Mouse (Mus musculus) kidney, postnatal 36 days (tissue): ENCODE measurements at regions not wholly inside any gene's neighbourhood (a gene's known extent, or its start where the extent isn't known, plus 50 kb on each side); places are given as distances from the start of the nearest gene placed in this dataset.

Experiments used
- DNase-seq, 2 experiments: peaks; one replicate each; pipeline ENCODE4 v3.0.0; 2021 to 2022; ENCODE audit warnings: mixed read lengths in 2 of 2

DNA sequence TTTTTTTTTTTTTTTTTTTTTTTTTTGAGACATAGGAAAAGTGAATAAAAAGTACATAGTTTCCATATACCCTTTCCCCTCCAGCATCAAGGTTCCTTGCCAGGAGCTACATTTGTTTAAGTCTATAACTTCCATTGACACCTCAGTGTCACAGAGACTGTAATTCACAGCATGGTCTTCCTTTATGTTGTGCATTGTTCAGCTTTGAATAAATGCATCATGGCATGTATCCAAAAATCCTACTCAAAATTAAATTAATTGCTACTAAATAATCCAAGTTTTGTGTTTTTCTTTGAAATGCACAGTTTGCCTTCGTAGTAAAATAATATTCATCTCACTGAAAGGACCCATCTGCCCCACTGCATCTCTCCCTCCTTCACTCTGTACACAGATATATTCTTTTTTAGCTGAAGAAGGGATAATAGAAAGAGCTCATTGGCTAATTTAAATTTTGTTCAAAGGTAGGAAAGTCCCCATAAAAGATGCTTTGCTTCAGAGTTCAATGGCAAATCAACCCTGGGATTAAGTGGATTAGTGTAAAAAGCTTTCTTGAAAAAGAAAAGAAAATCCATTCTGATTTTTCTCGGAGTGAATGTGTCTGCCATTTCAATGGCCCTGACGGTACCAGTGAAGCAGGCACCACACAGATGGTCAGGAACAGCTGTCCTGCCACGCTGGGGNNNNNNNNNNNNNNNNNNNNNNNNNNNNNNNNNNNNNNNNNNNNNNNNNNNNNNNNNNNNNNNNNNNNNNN is 301.3 kb upstream of the Marcks start:
- no peak for DNase-seq

DNA sequence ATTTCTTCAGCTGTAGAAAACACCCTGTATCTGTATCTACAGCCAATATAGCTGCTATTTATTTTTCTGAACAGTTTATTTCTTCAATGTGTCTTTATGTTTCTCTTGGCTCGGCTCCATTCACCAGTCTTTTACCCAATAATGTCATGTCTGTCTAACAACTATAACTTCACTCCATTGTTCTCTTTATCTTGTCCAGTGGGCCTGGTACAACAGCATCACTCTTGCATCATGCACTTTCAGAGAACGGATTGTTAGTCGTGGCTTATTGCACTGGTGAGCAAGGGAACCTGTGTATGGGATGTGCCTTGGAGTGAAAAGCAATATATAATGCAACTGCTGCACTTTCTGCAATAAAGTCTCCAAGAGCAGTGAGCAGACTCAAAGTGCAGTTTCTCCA is 299.6 kb upstream of the Marcks start:
- no peak for DNase-seq

- DNase-seq = peak in 1 of 2 experiments; percentile 4
Measured at GRCm38 (mm10) chr10:37436849-37437248, 298.1 kb upstream of the Marcks start.

GRCm38 (mm10) chr10:37434229-37434628 is 295.5 kb upstream of the Marcks start:
- DNase-seq = no peak

- DNase-seq = no peak
Measured at GRCm38 (mm10) chr10:37423047-37423446, 284.3 kb upstream of the Marcks start.

GRCm38 (mm10) chr10:37422612-37423011 is 283.9 kb upstream of the Marcks start:
- DNase-seq = peak in 1 of 2 experiments; percentile 4

DNA sequence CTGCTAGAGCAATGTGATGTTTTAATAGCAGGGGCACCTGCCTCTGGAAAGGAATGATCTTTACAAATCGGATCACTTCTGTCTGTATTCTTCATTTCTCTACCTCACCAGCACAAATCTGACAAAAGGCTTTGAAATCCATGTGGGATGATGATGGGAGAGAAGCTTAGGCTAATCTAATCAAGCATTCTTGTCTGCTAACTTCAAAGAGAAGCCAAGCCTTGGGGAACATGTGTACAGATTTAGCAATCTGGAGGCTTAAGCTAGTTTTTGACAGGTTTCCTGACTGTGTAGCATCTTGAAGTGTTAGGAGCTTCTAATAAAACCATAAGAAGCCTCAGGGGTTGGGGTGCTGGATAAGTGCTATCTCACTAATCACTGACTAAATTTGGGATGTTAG is 277.6 kb upstream of the Marcks start:
- DNase-seq = no peak

- no peak for DNase-seq
Measured at GRCm38 (mm10) chr10:37412401-37412800, 273.7 kb upstream of the Marcks start.

DNA sequence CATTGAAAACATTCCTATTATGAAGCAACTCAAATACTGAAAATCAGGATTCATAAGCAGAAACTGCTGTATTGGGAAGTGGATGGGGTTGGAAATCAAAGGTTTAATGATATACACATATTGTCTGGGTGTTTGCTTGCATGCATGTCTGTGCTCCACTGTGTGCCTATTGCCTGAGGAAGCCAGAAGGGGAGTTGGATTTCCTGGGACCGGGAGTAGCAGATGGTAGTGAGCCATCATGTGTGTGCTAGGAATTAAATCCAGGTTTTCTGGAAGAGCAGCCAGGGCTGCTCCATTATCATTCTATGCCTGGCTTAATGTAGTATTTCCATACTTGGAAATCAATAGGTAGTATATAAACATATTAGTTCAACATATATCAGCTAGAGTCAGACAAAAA is 271.0 kb upstream of the Marcks start:
- DNase-seq = no peak

DNA sequence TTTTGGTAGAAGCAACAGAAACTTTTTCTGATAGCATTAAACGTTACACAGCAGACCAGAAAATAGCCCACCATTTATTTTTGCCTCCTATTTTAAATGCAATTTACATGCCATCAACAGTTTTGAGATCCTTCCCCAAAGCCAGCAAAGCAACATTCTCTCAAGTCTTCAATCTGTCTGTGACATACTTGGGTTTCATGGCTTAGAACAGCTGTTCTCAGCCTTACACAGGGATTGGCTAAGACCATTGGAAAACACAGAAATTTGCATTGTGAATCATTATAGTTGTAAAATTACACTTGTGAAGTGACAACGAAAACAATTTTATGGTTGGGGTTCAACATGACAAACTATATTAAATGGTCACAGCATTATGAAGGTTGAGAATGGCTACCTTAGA is 268.8 kb upstream of the Marcks start:
- DNase-seq = no peak

DNA sequence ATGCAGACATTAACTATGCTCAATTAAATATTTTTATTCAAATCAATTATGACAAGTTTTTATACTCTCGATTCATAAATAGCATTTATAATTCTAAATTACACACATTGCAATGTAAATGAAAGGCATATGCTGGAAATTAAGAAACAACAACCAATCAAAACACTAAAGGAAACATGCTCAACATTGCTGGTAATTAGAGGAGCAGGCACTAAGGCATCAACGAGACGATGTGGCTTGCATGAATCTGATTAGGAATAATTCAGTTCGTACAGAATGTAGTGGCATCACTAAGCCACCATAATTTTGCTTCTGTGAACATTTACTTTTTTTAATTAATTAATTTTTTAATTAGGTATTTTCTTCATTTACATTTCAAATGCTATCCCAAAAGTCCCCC is 266.2 kb upstream of the Marcks start:
- no peak for DNase-seq

GRCm38 (mm10) chr10:37404407-37404806 is 265.7 kb upstream of the Marcks start:
- DNase-seq = no peak

DNA sequence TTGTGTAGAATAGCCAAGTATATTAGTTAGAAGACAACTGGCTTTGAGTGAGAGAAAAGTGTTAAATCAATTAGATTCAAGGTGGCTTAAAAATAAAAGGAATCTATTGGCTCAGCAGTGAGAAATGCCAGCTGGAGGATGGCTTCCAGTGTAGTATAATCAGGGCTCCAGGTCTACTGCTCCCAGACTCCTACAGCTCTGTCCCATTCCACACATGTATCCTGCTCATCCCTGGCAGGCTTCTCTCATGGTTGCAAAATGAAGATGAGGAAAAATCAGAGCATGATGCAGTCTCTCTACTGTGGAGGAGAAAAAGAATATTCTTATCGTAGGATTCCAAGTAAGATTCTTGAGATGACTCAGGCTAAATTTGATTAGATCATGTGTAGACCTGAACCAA is 263.7 kb upstream of the Marcks start:
- no peak for DNase-seq

- no peak for DNase-seq
Measured at GRCm38 (mm10) chr10:37400991-37401390, 262.3 kb upstream of the Marcks start.

DNA sequence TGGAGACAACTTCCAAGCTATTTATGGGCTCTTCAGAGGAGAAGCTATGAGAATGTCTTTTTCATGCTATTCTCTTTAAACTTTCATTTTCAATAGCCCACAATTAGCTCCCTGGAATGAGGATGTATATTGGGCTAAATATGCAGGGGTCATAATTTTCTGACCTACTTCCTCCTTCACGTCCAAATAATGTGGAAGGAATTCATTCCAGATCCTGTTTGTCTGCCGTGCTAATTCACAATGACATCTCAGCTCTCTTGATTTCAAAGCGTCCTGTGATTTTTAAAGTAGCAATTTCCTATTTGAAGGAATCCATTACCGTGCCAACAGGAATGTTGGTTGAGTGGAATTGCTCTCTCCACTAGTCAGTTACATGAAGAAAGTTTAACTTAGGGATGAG is 261.7 kb upstream of the Marcks start:
- peak in 1 of 2 experiments; percentile 10 for DNase-seq

GRCm38 (mm10) chr10:37397271-37397991 is 258.7 kb upstream of the Marcks start:
- DNase-seq = peak; percentile 20 to 43

DNA sequence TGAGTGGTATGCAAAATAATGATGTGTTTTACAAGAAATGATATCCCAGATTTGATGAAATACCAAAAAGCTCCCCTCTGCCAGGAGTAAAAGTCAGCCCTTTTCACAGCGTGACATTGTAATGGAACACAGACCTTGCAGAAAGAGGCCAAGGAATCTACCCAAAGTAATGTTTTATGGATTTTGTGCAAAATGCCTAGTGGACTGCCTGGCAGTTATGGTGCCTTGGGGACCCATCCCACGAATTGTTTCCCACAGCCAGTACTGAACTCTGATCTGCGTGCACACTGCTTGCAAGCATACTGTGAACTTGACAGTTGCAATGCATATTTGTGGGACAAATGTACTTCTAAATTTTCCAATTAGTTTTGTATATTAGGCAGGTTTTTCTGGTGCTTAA is 251.3 kb upstream of the Marcks start:
- DNase-seq = no peak

DNA sequence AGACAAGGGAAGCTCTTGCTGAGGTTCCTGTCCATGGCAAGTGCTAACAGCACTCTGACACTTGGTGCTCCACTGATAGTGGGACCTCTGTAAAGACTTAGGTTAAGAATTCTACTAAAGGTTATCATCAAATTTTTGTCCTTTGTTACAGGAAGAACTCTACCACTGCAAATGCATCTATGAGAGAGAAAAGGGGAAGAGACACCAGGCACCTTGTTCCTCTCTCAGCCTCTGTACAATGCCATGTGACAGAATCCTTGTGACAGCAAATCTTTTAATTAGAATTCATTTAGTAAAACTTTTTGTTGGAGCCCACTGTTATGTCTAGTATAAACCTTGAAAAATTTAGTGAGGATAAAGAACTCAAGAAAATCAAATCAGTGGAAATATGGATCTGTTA is 247.5 kb upstream of the Marcks start:
- no peak for DNase-seq

DNA sequence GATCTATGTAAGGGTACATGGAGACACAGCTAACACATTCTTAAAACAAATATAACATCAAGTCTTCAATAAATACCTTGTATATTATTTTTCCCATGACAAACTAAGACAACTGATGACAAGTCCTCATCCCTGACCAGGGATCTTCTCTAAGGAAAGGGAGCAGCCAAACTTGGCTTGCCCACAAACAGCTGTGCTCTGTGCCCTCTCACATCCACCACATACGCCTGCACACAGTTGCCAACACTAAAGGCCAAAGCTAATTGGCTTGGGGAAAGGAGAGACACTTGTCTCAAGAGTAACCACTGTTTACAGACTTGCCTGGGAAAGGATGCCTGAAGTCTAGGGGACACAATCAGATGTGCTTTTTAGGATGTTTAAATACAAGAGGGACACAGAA is 241.3 kb upstream of the Marcks start:
- DNase-seq = no peak

- DNase-seq = no peak
Measured at GRCm38 (mm10) chr10:37378002-37378702, 239.4 kb upstream of the Marcks start.

DNA sequence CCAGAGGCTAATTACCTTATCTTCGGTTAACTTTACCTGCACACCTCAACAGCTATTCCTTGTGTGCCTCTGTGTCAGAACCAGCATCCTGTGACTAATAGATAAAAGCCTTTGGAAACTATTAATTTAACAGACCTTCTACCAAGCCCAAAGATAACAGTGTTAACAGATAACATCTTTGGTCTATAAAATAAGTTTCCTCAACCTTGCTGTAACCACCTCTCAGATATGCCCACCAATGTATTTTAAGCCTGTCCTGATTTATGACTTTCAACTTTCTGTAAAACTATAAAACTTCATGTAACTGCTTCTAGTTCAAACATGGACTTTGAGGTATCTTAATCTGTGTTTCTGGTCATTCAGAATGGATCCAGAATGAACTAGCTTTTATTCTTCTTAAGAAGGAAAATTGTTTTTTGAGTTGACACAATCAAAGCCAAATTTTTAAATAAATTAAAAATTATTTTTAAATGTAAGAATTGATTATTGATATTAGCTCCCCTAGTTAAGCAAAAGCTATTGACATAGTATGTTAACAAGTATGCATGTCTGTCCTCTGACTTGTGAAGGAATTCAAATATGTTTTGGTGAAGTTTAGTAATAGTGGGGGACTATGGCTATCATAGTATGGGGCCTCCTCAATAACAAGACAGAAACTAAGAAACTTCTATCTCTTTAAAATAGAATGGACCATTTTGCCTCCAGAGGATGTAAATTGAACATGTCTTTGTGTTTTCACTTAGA is 238.7 kb upstream of the Marcks start:
- DNase-seq = no peak

- DNase-seq = no peak
Measured at GRCm38 (mm10) chr10:37376172-37376571, 237.5 kb upstream of the Marcks start.

DNA sequence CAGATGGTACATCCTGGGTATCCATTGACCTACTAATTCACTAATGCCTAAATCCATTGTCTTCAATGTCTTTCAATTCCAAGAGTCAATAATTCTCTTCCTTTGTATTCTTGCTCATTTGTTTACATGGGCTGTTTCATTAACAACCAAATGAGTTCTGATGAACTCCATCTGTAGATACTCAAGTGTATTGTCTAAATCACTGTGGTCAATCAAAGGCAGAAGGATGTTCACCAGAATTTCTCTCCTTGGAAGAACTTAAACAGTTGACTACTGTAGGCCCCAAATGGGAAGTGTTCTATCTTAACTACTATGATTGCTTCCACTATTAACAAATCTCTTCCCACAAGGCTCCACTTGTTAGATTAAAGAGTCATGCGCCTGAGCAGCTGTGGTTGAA is 236.9 kb upstream of the Marcks start:
- no peak for DNase-seq
